Mouse (Mus musculus) gonadal fat pad, adult 2 months (tissue): Measurements from ENCODE around the gene Zfp873. TPM values are rescaled to one million over a fixed set of nuclear protein-coding genes. Genes with fewer than 3 reads are reported as not detected.
A peak's percentile ranks its signal among the peaks of the same experiment; 100 is the strongest.
"Not testable (repeated sequence)": the region's sequence is repeated elsewhere in the genome, so short reads cannot be mapped to it uniquely, and the experiment has no call there.

Experiments
- DNase-seq: peaks from one replicate; pipeline ENCODE4 v3.0.0-alpha.2; 2012; ENCODE audit warnings: low read depth
- polyA plus RNA-seq: library from polyadenylated mRNA; depleted of rRNA; stranded (reverse); fragments of >200 nt; gene quantifications from 2 replicates; pipeline ENCODE4 v1.2.3, GENCODE M21; 2012; rRNA removed

The Zfp873 gene
- polyA plus RNA-seq = 2.3 and 2.5 TPM in 2 replicates

DNA sequence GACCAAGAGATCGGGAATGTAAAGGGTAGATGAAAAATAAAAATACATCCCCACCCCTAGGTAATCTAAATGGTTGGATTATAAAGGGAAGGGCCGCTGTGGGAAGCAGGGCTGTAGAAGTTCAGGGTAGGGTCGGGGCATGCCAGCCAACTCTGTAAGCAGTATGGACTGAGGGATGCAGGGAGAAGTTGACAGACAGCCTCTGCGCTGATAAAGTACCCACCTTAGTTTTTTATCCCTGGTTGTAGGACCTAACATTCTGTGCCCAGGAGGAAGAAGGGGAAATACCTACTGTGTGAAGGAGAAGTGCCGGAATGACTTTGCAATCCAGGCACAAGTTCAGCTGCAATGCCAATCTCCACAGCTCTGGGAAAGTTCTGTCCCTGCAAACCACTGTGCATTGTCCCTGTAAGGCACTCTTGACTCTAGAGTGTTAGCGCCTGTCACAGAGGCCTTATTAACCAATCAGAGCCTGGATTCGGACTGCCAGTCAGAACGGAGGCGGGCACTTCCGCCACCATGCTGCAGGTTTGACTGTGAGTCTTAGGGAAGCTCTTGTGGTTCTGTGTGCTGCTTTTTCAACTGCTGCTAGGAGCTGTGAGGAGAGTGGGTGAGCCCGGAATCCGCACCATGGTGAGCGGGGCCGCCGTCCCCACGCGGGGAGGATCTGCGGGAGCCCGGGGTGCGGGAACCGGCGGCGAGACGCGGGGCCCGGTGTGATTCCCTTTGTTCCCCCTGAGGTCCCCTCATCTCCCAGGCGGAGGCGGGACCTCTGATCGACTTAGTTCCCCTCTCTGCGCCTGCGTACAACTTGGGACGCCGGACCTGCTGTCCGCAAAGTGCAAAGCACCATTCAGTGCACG lies at the start of gene Zfp873:
Gene Zfp873, plus strand, starts transcription at position 527 of the 863 bp plus-strand sequence.
- DNase-seq = peak; percentile 65

DNA sequence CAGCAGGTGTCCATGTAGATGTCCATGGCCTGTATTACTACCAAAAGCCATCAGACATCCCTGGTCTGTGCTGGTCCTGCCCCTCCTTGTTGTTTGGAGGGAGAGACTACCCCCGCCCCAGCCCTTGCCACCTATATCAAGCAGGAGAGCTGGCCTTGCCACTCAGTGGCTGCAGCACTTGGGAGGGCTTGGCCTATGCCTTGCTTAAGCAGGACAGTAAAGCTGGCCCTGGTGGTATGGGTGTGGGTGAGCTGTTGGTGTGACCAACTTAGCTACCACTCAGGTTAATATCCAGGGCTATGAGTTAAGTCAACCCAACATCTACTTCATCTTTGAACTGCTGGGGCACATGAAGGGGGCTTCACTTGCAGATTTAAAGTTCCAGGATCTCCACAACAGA lies 44.7 kb upstream of the Zfp873 start:
- not testable (repeated sequence) for DNase-seq

DNA sequence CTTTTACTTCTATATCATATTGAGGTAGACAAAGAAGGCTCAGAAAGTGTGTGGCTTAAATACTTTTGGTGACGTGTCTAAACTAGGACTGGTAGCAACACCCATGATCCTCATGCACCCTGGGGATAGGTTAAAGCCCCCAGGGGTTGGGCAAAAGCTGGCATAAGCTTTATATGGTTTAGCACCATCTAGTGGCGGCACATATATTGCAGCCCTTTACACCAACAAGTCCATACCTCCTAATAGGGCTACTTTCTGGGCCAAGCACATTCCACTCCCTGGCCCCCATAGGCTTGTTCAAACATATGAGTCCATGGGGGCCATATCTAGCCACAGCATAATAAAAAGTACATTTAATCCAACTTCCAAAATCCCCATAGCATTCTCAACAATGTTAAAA lies 43.1 kb upstream of the Zfp873 start:
- DNase-seq = not testable (repeated sequence)

DNA sequence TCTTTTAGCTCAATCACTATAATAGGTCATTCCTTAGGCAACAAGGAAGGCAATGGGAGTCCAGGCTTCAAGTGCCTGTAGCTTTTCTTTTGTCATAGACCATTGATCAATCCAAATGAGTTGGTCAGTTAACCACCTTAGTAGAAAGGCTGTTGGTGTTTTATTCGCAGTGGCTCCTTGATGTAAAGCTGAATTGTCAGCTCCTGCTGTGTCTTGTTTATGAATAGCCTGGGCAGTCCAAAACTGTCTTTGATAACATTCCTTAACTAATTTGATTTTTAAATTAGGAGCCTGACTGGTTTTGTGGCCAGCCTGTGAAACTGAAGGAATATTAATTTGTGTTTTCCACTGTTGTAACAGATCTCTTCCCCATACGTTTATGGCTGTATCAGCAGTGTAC lies 5.7 kb upstream of the Zfp873 start:
- no peak for DNase-seq

DNA sequence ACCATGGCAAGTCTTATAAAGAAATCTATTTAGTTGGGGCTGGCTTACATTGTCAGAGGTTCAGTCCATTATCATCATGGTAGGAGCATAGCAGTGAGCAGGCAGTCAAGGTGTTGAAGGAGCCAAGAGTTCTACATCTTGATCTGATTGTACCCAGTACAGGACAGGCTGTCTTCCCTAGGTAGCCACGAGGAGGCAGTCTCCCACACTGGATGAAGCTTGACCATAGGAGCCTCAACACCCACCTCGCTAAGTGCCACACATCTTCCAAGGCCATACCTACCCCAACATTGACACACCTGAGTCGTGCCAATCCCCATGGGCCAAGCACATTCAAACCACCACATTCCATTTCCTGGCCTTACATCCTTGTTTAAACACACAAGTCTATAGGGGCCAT lies 1.3 kb upstream of the Zfp873 start:
- DNase-seq = no peak

DNA sequence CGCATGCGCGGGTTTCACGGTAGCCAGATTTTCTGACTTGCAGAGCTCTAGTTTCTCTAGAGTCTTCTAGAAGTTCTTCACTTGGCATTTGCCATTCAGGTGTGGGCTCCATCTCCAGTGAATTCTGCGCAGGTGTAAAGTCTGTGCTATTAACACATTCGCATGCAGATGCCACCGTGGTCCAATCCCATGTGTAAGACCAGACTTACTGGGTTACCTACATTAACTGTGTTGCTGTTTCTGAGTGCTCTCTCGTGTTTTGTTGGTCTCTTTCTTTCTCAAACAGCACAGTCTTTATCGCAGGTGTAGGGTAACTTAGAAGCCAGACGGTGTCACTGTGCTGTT lies 509 bp downstream of the Zfp873 start:
- DNase-seq = not testable (repeated sequence)

DNA sequence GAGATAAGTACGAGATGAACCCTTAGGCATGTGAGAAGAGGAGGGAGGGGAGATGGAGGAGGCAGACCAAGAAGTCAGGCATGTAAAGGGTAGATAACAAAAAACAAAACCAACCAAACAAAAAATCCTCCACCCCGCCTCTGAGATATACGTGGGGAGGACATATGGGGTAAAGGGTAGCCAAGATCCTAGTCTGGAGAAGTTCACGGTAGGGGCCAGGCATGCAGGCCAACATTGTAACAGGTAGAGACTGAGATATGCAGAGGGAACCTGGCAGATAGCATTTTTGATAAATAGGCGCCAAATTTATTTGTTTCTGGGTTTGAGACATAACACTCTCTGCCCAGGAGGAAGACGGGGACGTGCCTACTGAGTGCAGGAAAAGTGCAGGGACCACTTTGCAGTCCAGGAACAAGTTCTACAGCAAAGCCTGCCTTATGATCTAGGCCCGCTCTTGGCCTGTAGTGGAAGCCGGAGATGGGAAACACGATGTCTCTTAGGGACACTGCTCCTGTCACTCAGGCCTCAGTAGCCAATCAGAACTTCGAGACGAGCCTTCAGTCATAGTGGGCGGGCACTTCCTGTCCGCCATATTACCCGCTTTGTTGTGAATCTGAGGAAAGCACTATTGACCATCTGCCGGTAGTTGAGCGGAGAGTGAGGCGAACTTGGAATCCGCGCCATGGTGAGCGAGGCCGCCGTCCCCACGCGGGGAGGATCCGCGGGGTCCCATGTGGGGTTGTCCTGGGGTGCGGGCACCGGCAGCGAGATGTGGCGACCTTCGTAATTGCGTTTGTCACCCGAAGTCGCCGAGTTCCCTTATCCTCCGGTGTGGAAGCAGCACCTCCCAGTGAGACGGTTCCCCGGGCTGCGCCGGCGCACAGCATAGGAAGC lies 35.1 kb downstream of the Zfp873 start, which contains the start of gene BC024063:
Gene BC024063, plus strand, starts transcription at position 626 of the 894 bp plus-strand sequence.
- peak; percentile 14 for DNase-seq

DNA sequence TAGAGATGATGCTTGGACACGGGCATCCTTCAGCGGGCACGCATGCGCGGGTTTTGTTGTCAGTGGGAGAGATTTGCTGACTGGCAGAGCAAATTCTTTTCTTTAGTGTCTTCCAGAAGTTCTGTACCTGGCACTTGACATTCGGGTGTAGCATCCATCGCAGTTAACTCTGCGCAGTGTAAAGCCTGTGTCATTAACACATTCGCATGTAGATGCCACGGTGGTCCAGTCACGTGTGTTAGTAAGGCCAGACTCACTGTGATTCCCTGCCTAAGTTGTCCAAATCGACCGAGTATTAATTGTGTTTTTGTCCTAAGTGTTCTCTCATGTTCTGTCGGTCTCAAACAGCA lies 35.7 kb downstream of the Zfp873 start:
- DNase-seq = not testable (repeated sequence)

Other genes starting within 250 kb of the Zfp873 start
- 0.05 TPM in 1 of 2 replicates, not detected in the other for gene Gm4767, start 235.9 kb upstream of the Zfp873 start, polyA plus RNA-seq
- gene Gm32687, start 184.2 kb upstream of the Zfp873 start, polyA plus RNA-seq = 0.84 and 0.93 TPM in 2 replicates
- gene Zfp781, start 117.6 kb upstream of the Zfp873 start, polyA plus RNA-seq = 0.16 and 0.23 TPM in 2 replicates
- 0.14 and 0.19 TPM in 2 replicates for gene BC024063, start 35.2 kb downstream of the Zfp873 start, polyA plus RNA-seq
- 0.55 and 0.72 TPM in 2 replicates for gene AU041133, start 79.9 kb downstream of the Zfp873 start, polyA plus RNA-seq
- gene Zfp938, start 193.2 kb downstream of the Zfp873 start, polyA plus RNA-seq = 2.4 and 2.8 TPM in 2 replicates